In the genomic region with DNA sequence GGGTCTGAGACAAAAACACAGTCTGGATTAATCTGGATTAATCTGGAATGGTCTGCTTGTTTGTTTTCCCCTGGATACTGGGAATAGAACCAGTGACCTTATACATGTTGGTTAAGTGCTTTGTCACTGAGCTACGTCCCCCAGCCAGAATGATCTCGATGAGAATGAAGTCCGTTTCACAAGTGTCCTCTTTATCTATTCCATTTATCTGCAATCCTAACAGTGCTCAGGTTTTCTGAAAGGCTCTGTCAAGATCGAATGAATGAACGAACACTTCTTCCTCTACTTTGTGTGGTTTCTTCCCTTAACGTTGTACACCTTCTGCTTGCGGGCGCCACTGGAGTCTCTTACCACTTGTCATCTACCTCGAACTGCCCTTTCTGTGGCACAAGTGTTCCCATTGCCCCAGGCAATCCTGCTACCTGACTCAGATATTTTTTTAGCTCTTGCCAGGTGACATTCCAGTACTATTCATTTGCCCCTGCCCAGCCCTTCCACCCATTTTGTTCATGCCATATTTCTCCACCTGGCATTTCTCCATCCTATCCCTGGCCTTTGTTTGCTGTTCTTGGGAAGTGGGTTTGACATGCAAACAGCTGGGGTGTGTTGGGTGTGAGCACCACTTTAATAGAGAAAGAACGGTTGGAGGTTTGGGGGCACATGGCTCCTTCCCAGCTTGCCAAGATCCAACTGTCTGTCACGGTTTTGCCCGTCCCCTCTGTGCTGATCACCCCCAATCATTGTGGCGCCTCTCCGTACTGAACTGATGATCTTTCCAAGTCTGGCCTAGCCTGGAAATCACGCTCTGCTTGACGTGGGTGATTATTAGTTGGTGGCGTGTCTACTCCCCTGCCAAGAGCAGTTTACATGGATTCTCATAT, we compare ENCODE assay signal across 10 mouse cellular contexts. TPM values are rescaled to one million over a fixed set of nuclear protein-coding genes. Genes with fewer than 3 reads are reported as not detected.
A peak's percentile ranks its signal among the peaks of the same experiment; 100 is the strongest.
DNase-seq lines count a peak whose midpoint lies in the region; ATAC-seq and TF ChIP-seq lines count a peak whose summit lies in the region.
"Had no signal": no experiment of that assay in that cellular context is flagged by ENCODE, and none has a peak within 500 bp of the region (broad histone marks: within the 10 kb centered on the region; RNA-seq: fewer than 3 reads in every experiment).

No protein-coding gene starts in this region.

- TF ChIP-seq CTCF in MEL (IDR thresholded peaks at IDR 0.05 in 2 of 3, conservative IDR thresholded peaks at IDR 0.05 in 1 of 3; ENCODE audit: control insufficient read depth in 1 of 3, insufficient read depth in 1 of 3, low read depth in 2 of 3, low read length in 3 of 3, poor library complexity in 1 of 3, severe bottlenecking in 1 of 3): no peak
- no peak for TF ChIP-seq CTCF in brain, embryonic 14.5 days (IDR thresholded peaks at IDR 0.05; ENCODE audit: borderline replicate concordance, extremely low read depth, insufficient read depth, insufficient read length)

- no peak for TF ChIP-seq RAD21 in MEL (IDR thresholded peaks at IDR 0.05; ENCODE audit: low read depth, low read length)

- H3K9ac ChIP-seq in MEL (ENCODE audit: control insufficient read depth, low read depth, low read length, poor library complexity, severe bottlenecking): peak overlapping the region; percentile 27
- H3K9ac ChIP-seq in lung, embryonic 16.5 days (ENCODE audit: low read length): no peak overlapping the region

- peaks cover 25 to 29% of the 10 kb centered on the region in 2 experiments for H3K4me1 ChIP-seq in MEL (ENCODE audit: control insufficient read depth in 1 of 2, insufficient read depth in 2 of 2, low read length in 2 of 2)
- peaks cover 9% of the 10 kb centered on the region for H3K4me1 ChIP-seq in lung, embryonic 16.5 days (replicated peaks; ENCODE audit: control insufficient read depth, insufficient read depth, low read length)

- H3K9me3 ChIP-seq in MEL (replicated peaks; ENCODE audit: insufficient read depth, low read length): no peaks in the 10 kb centered on the region
- no peaks in the 10 kb centered on the region for H3K9me3 ChIP-seq in lung, embryonic 16.5 days (ENCODE audit: control insufficient read depth, low read length)

- DNase-seq in kidney, adult 11 months: peak; percentile 40
- DNase-seq in kidney, adult 8-10 months: no peak
- no peak for DNase-seq in MEL (ENCODE audit: low read depth, low spot score)
- peak; percentile 44 for DNase-seq in brain, embryonic 14.5 days (ENCODE audit: low read depth)
- no peak for DNase-seq in retina, embryonic 14.5 days (ENCODE audit: low spot score)
- no peak for DNase-seq in left cerebral cortex, adult 11 months (ENCODE audit: low spot score)
- DNase-seq: cerebellum, adult 9-11 months had no signal

- H3K4me3 ChIP-seq in MEL (ENCODE audit: control insufficient read depth in 1 of 2, insufficient read depth in 1 of 2, low read depth in 2 of 2, low read length in 2 of 2): peak overlapping the region in 1 of 2 experiments; percentile 46; a peak in 2 of 4 replicates
- H3K4me3 ChIP-seq in lung, embryonic 16.5 days (ENCODE audit: low read length): no peak overlapping the region
- H3K4me3 ChIP-seq: left cerebral cortex, adult 2 months had no signal

- no peak for TF ChIP-seq POLR2A in MEL (IDR thresholded peaks at IDR 0.05; ENCODE audit: control insufficient read depth in 1 of 2, insufficient read depth in 1 of 2, low read depth in 1 of 2, low read length in 2 of 2, poor library complexity in 1 of 2)
- TF ChIP-seq POLR2A in brain, embryonic 14.5 days (IDR thresholded peaks at IDR 0.05; ENCODE audit: borderline replicate concordance, extremely low read depth, insufficient read depth, insufficient read length, poor library complexity, severe bottlenecking): no peak

- H3K27ac ChIP-seq in MEL (ENCODE audit: control insufficient read depth, low read depth, low read length): peak overlapping the region; percentile 67
- H3K27ac ChIP-seq in lung, embryonic 16.5 days (ENCODE audit: low read length): peak overlapping the region; percentile 58
- H3K27ac ChIP-seq: left cerebral cortex, adult 2 months had no signal

- 57% methylated on average over 17 of the region's 17 CpGs for WGBS in lung, embryonic 16.5 days

- no peaks in the 10 kb centered on the region for H3K79me2 ChIP-seq in MEL (ENCODE audit: control insufficient read depth, insufficient read depth, low read length, poor library complexity)

- no peak overlapping the region for H3K4me2 ChIP-seq in lung, embryonic 16.5 days (ENCODE audit: low read depth, low read length)

- peaks cover 0 to 32% of the 10 kb centered on the region in 2 experiments; a peak in 2 of 4 replicates for H3K36me3 ChIP-seq in MEL (ENCODE audit: control insufficient read depth in 1 of 2, insufficient read depth in 2 of 2, low read length in 2 of 2)
- H3K36me3 ChIP-seq in lung, embryonic 16.5 days (ENCODE audit: control insufficient read depth, insufficient read depth, low read length): no peaks in the 10 kb centered on the region

- ATAC-seq in lung, embryonic 16.5 days (ENCODE audit: low read depth): peak; percentile 86

- H3K27me3 ChIP-seq in MEL (ENCODE audit: control insufficient read depth in 1 of 2, insufficient read depth in 2 of 2, low read length in 2 of 2): no peaks in the 10 kb centered on the region
- no peaks in the 10 kb centered on the region for H3K27me3 ChIP-seq in lung, embryonic 16.5 days (ENCODE audit: control insufficient read depth, insufficient read depth, low read depth, low read length)
- H3K27me3 ChIP-seq: CH12.LX had no signal

- no peak for TF ChIP-seq EP300 in MEL (IDR thresholded peaks at IDR 0.05; ENCODE audit: low read depth in 1 of 2, low read length in 2 of 2)

TF ChIP-seq in MEL, 35 proteins besides CTCF, POLR2A, EP300 and RAD21:
- TF ChIP-seq SIN3A (IDR thresholded peaks at IDR 0.05; ENCODE audit: low read length) (0 out of 2 replicates have a peak, but pooled peaks have one; percentile 32), HCFC1 (IDR thresholded peaks at IDR 0.05; ENCODE audit: low read depth, low read length) (0 out of 2 replicates have a peak, but pooled peaks have one; percentile 5), ZMIZ1 (IDR thresholded peaks at IDR 0.05; ENCODE audit: low read depth, low read length) (0 out of 2 replicates have a peak, but pooled peaks have one; percentile 6), GATA1 (IDR thresholded peaks at IDR 0.05; ENCODE audit: low read depth, low read length) (peak; percentile 54), ZC3H11A (IDR thresholded peaks at IDR 0.05; ENCODE audit: low read depth, low read length) (no peak), CHD2 (IDR thresholded peaks at IDR 0.05; ENCODE audit: low read length) (no peak)

RNA-seq across cellular contexts. Expression of gene Lrfn4, which starts 45.9 kb away (rescaled TPM):
- total RNA-seq in MEL (2012; rRNA removed): 11.5 and 14.0 TPM in 2 replicates
- 10 to 100 TPM in 1 of 2 experiments, not detected in 1; 17.5 TPM for polyA plus RNA-seq in MEL (2012; ENCODE audit: insufficient read depth in 1 of 2, insufficient read length in 2 of 2, low read depth in 1 of 2, low replicate concordance in 2 of 2, missing spikeins in 1 of 2)
- 90.3 and 98.5 TPM in 2 replicates for polyA plus RNA-seq in brain, embryonic 14.5 days (2012; rRNA removed)
- polyA plus RNA-seq in lung, embryonic 16.5 days (2015; fragmentation: Nextera tagmentation; extraction: Ambion mirVana): 3.4 and 4.1 TPM in 2 replicates

RNA-seq across cellular contexts. Expression of gene Rce1, which starts 55.8 kb away (rescaled TPM):
- 37.1 and 43.1 TPM in 2 replicates for total RNA-seq in MEL (2012; rRNA removed)
- 10 to 100 TPM in 1 of 2 experiments, not detected in 1; 67.8 TPM for polyA plus RNA-seq in MEL (2012; ENCODE audit: insufficient read depth in 1 of 2, insufficient read length in 2 of 2, low read depth in 1 of 2, low replicate concordance in 2 of 2, missing spikeins in 1 of 2)
- 65.2 and 115 TPM in 2 replicates for polyA plus RNA-seq in brain, embryonic 14.5 days (2012; rRNA removed)
- 68.3 and 70.1 TPM in 2 replicates for polyA plus RNA-seq in lung, embryonic 16.5 days (2015; fragmentation: Nextera tagmentation; extraction: Ambion mirVana)

RNA-seq across cellular contexts. Expression of gene Pcx, which starts 59.3 kb away (rescaled TPM):
- total RNA-seq in MEL (2012; rRNA removed): 5.9 and 7.2 TPM in 2 replicates
- 1 to 10 TPM in 1 of 2 experiments, not detected in 1; 7.9 TPM for polyA plus RNA-seq in MEL (2012; ENCODE audit: insufficient read depth in 1 of 2, insufficient read length in 2 of 2, low read depth in 1 of 2, low replicate concordance in 2 of 2, missing spikeins in 1 of 2)
- 12.4 and 19.4 TPM in 2 replicates for polyA plus RNA-seq in brain, embryonic 14.5 days (2012; rRNA removed)
- polyA plus RNA-seq in lung, embryonic 16.5 days (2015; fragmentation: Nextera tagmentation; extraction: Ambion mirVana): 21.3 and 24.7 TPM in 2 replicates

Comparison
In these comparisons a context has a peak if more than half of its experiments do, and no peak if none do; other contexts are left out.
1. DNase-seq: peak in kidney, adult 11 months (single experiment) and brain, embryonic 14.5 days (single experiment); none in kidney, adult 8-10 months (0 of 2), MEL (single experiment), retina, embryonic 14.5 days (single experiment) and left cerebral cortex, adult 11 months (single experiment).